Mouse (Mus musculus): ENCODE results near the gene E030025P04Rik.

Gene E030025P04Rik

GRCm38 (mm10) chr11:109100266-109100665 is 43.9 kb downstream of the E030025P04Rik start:
- no peak for DNase-seq (ENCODE audit: low spot score)

- no peak for DNase-seq (ENCODE audit: low spot score)
Observed at GRCm38 (mm10) chr11:109091821-109092220, 52.3 kb downstream of the E030025P04Rik start.
